Comparison of ENCODE assay signal across 8 mouse cellular contexts in the genomic region with DNA sequence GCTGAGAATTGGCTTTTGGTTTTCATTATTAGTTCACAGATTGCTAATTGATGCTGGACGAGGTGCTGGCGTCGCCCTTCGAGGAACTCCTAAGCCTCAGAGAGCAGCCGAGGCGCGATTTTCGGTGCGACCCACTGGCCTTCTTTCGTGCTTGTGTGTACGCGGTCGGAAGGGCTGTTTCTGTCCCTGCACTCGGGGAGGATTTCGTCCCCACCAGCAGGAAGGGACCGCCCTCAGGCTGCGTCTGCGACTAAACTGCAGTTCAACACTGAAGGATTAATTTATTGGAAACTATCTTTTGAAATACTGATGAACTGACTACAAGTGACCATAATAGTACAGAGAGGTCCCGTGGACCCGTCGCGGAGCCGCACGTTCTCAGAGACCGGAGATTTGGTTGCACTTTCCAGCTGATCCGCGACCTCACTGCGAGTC.
A peak's percentile ranks its signal among the peaks of the same experiment; 100 is the strongest.
DNase-seq lines count a peak whose midpoint lies in the region; ATAC-seq and TF ChIP-seq lines count a peak whose summit lies in the region.

No protein-coding gene starts in this region.

- TF ChIP-seq POLR2A in embryonic fibroblast, embryonic 13.5 days (IDR thresholded peaks at IDR 0.05; ENCODE audit: low read depth, low read length) = no peak

- H3K27ac ChIP-seq in embryonic fibroblast, embryonic 13.5 days (ENCODE audit: insufficient read depth, low read length) = no peak overlapping the region
- peak overlapping the region; percentile 50 for H3K27ac ChIP-seq in hindbrain, embryonic 14.5 days
- H3K27ac ChIP-seq in limb, embryonic 10.5 days = peak overlapping the region; percentile 76
- peak overlapping the region; percentile 54 for H3K27ac ChIP-seq in midbrain, embryonic 13.5 days

- ATAC-seq in hindbrain, embryonic 14.5 days (ENCODE audit: low FRiP score) = no peak
- peak; percentile 31; the same call in 1 of the 2 replicates for ATAC-seq in midbrain, embryonic 13.5 days

- peak; percentile 14 to 16 for DNase-seq in right cerebral cortex, adult 2 months (ENCODE audit: low spot score in 2 of 2)
- DNase-seq in right cerebral cortex, postnatal 14 days = no peak
- peak; percentile 34 for DNase-seq in hindbrain, embryonic 14.5 days (ENCODE audit: low spot score)
- DNase-seq in limb, embryonic 10.5 days (ENCODE audit: low spot score) = peak; percentile 63
- DNase-seq in spleen, postnatal 4 days (ENCODE audit: low spot score in 2 of 2) = no peak
- no peak for DNase-seq in thymus, postnatal 10 days (ENCODE audit: low spot score in 2 of 2)

- 2% methylated on average over 28 of the region's 28 CpGs for WGBS in hindbrain, embryonic 14.5 days
- 2% methylated on average over 28 of the region's 28 CpGs for WGBS in limb, embryonic 10.5 days
- under 1% methylated on average over 28 of the region's 28 CpGs for WGBS in midbrain, embryonic 13.5 days

- peak overlapping the region; percentile 10 for H3K4me3 ChIP-seq in embryonic fibroblast, embryonic 13.5 days (ENCODE audit: insufficient read depth, low read length)
- peak overlapping the region; percentile 26 for H3K4me3 ChIP-seq in hindbrain, embryonic 14.5 days (replicated peaks; ENCODE audit: low read length)
- peak overlapping the region; percentile 50 for H3K4me3 ChIP-seq in limb, embryonic 10.5 days
- peak overlapping the region; percentile 34 for H3K4me3 ChIP-seq in midbrain, embryonic 13.5 days (replicated peaks)

- peak overlapping the region; percentile 51 for H3K9ac ChIP-seq in hindbrain, embryonic 14.5 days
- H3K9ac ChIP-seq in midbrain, embryonic 13.5 days (replicated peaks) = peak overlapping the region; percentile 53; the same call in 1 of the 2 replicates

- no peaks in the 10 kb centered on the region for H3K9me3 ChIP-seq in hindbrain, embryonic 14.5 days (ENCODE audit: control insufficient read depth, low read length)
- no peaks in the 10 kb centered on the region for H3K9me3 ChIP-seq in limb, embryonic 10.5 days (replicated peaks)
- no peaks in the 10 kb centered on the region for H3K9me3 ChIP-seq in midbrain, embryonic 13.5 days

- H3K4me2 ChIP-seq in hindbrain, embryonic 14.5 days (replicated peaks) = peak overlapping the region; percentile 64
- peak overlapping the region; percentile 57 for H3K4me2 ChIP-seq in midbrain, embryonic 13.5 days (replicated peaks)

- H3K36me3 ChIP-seq in hindbrain, embryonic 14.5 days (replicated peaks; ENCODE audit: control insufficient read depth, insufficient read depth) = no peaks in the 10 kb centered on the region
- H3K36me3 ChIP-seq in limb, embryonic 10.5 days = no peaks in the 10 kb centered on the region
- H3K36me3 ChIP-seq in midbrain, embryonic 13.5 days = no peaks in the 10 kb centered on the region

- TF ChIP-seq CTCF in embryonic fibroblast, embryonic 13.5 days (IDR thresholded peaks at IDR 0.05; ENCODE audit: borderline replicate concordance, insufficient read depth, low read length) = no peak

- no peaks in the 10 kb centered on the region for H3K4me1 ChIP-seq in embryonic fibroblast, embryonic 13.5 days (ENCODE audit: control insufficient read depth, insufficient read depth, low read length)
- peaks cover 9% of the 10 kb centered on the region for H3K4me1 ChIP-seq in hindbrain, embryonic 14.5 days (replicated peaks; ENCODE audit: control insufficient read depth, insufficient read depth, low read length)
- peaks cover 18% of the 10 kb centered on the region for H3K4me1 ChIP-seq in limb, embryonic 10.5 days
- peaks cover 29% of the 10 kb centered on the region for H3K4me1 ChIP-seq in midbrain, embryonic 13.5 days (replicated peaks)

- H3K27me3 ChIP-seq in hindbrain, embryonic 14.5 days (ENCODE audit: control insufficient read depth, insufficient read depth, low read length) = 0 out of 2 replicates have a peak, but pooled peaks cover 7% of the 10 kb centered on the region
- H3K27me3 ChIP-seq in limb, embryonic 10.5 days (ENCODE audit: low read depth, poor library complexity, severe bottlenecking) = peaks cover 48% of the 10 kb centered on the region
- H3K27me3 ChIP-seq in midbrain, embryonic 13.5 days = peaks cover 6% of the 10 kb centered on the region; the same call in 1 of the 2 replicates

Comparison
In these comparisons a context has a peak if more than half of its experiments do, and no peak if none do; other contexts are left out.
1. DNase-seq: peak in right cerebral cortex, adult 2 months (2 of 2), hindbrain, embryonic 14.5 days (single experiment) and limb, embryonic 10.5 days (single experiment); none in right cerebral cortex, postnatal 14 days (single experiment), spleen, postnatal 4 days (0 of 2) and thymus, postnatal 10 days (0 of 2).
2. Peak in every context shown above with its lines, with median percentiles within 50 percentile points of each other: H3K4me3 ChIP-seq.